Mouse (Mus musculus) cerebellum, postnatal 4 days (tissue): Measurements from ENCODE around the gene Mpp4.

Source experiments
- DNase-seq, 2 experiments: peaks; one replicate each; pipeline ENCODE4 v3.0.0; 2022; ENCODE audit warnings: low spot score in 2 of 2, mixed read lengths in 1 of 2

Gene Mpp4

DNA sequence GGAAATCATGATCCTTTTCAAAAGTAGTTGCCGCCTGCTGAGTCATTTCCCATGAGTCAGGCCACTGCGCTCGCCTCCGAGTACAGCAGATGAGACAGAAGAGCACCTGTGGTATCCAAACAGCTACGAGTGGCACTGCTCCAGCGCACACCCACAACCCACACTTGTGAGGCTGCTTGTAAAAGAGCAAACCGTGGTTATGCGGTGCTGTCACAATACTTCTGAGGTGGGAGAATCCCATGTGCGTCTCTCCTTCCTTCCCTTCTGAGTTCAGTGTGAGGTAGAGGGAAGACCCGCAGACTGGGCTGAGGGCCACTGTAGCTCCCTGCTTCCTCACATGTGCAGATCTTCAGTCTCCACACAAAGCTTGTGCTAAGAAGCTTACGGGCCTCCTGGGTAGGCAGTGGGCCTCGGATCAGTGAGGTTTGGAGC is at the start of gene Mpp4:
Gene Mpp4, minus strand, starts transcription at position 360 of the 432 bp plus-strand sequence.
- DNase-seq, result no peak

DNA sequence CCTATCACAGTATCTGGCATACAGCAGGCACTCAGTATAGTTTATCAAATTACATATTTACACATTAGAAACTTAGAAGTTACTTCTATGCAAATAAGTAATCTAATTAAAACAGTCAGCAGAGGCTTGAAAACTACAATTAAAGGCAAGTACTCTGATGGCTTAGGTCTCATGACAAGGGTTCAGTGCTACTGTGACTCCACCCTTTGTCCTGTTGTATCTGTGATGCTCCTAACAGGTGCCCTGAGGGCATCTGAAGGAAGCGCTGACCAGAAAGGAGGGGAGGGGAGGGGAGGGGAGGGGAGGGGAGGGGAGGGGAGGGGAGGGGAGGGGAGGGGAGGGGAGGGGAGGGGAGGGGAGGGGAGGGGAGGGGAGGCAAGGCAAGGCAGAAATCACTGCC is 49.8 kb upstream of the Mpp4 start:
- no peak for DNase-seq

DNA sequence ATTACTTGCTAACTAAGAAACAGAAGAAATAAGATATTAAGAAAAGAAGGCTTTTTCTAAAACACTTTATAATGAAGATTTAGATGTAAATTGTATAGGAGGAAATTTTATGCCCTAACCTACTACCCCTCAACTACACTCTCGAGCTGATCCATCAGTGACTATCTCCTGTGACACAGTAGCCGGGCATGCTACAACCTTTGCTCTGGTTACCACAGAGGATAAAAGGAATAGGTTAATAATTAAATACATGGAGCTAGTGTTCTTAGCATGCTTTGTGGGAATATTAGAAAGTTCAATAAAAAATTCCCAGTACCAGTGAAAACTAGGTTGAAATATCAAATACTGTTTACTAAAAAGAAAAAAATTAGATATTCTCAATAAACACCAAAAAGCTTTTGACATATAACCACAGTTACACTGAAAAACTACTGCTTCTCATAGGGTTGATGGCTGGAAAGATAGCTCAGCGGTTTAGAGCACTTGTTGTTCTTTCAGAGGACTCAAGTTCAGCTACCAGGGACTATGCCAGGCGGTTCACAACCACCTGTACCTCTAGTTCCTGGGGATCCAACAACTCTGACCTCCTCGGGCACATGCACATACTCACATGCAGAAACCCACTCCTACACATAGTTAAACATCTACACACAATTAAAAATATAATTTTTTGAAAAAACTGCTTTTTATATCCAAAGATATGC is 49.0 kb upstream of the Mpp4 start:
- DNase-seq, result no peak

DNA sequence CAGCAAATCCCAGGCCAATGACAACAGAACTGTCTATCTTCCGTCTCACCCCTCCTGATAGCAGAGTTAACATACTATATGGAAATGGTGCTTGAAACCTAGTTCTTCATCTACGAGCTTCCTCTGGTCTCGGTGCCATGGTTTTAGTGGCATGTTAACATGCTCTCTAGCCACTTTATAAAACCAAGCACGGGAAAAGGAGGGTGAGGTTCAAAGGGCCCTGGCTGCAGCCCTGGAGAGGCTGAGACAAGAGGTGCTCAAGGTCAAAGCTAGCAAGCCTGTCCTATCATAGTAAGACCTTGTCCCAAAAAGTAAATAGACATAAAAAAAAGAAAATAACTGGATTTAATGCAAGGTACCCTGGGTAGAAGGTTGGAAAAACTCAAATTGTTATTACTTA is 48.5 kb upstream of the Mpp4 start:
- DNase-seq, result no peak

DNA sequence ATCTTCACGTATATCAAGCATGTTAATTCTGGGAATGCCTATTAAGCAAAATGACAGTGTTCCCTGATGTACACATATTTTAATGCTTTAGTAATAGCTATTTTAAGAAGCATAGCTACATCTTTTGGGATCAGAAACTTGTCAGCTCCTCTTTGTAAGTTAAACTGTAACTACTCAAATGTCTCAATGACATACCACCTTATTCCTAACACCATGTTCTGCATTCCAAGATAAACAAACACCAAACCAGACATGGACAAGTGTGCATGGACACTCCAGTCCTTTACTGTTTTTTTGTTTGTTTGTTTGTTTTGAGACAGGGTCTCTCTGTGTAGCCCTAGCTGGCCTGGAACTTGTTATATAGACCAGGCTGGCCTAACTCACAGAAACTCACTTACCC is 45.1 kb upstream of the Mpp4 start:
- DNase-seq, result no peak

DNA sequence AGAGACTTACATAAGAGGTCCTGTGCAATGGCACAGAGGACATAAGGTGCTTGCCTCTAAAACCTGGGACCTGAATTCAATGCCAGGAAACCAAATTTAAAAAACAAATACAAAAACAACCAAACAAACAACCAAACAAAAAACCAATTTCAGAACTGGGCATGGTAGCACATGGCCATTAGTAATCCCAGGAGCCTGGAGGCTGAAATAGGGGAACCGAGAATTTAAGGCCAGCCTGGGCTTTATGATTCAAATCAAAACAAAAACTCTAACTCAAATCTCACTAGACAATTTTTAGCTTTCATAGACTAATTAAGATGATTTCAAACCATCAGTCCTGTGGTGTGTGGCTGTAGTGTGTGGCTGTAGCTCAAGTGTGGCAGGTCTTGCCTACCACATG is 41.3 kb upstream of the Mpp4 start:
- no peak for DNase-seq

DNA sequence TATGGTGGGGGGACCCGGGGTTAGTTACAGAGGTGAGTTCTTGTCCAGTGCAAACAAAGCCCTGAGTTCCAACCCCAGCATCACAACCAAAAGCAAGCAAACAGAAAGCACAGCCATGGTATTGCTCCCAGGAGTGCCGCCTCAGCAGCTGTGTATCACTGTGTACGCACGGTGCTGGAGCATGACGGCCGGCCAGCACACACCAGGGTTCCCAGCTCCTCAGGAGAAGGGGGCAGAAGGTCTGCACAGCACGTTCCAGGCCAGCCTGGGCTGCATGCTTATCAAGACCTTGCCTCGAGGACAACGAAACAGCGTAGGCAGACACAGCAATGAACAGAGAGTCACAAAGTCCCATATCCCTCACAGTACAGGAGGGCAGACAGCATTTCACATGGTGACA is 39.2 kb upstream of the Mpp4 start:
- DNase-seq, result no peak

DNA sequence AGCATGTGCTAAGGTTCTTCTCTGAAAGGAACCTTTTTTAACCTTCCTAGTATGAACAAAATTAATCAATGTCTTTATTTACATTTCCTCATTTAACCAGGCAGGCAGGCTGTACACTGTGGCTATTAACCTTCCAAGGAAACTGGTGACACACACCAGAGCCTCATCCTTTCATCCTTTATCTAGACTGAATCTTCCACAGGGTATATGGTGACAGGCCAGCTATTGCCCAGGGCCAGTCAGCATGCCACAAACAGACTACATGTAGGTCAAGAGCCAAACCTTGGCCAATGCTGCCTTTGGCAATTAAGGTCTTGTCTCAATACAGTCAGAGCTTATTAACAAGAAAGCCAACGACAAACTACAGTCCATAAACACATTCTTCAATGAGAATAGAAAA is 38.4 kb upstream of the Mpp4 start:
- DNase-seq, result no peak

DNA sequence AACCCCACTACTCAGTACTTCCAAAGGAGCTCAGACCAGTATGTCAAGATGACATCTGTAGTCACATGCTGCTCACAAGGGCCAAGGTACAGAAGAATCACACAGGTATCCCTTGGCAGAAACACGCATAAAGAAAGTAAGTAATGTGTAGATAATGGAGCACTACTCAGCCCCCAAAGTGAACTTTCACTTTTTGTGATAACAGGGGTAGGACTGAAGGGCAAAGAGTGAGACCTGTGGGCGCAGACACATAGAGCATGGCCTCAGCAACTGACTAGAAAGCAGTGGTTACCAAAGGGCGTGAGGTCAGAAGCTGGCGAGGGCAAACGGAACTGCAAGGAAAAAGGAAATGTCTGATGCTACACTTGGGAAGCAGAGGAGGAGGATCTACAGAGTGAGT is 37.8 kb upstream of the Mpp4 start:
- DNase-seq, result no peak

DNA sequence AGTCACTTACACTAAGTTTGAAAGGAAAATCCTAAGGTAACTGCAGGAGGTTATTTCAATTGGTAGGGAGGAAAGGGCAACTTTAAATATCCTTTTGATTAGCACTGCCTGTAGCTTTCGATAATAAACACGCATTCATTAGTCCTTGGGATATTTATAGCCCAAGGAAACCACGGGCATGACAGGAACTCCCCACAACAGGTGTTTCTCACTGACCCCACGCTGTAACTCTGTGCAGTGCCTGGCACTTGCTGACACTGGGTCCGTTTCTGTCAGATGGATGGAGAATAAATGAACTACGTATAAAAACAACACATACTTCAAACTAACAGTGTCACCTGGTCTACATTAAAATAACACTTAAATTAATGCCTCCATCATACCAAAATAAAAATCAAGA is 31.8 kb upstream of the Mpp4 start:
- no peak for DNase-seq

DNA sequence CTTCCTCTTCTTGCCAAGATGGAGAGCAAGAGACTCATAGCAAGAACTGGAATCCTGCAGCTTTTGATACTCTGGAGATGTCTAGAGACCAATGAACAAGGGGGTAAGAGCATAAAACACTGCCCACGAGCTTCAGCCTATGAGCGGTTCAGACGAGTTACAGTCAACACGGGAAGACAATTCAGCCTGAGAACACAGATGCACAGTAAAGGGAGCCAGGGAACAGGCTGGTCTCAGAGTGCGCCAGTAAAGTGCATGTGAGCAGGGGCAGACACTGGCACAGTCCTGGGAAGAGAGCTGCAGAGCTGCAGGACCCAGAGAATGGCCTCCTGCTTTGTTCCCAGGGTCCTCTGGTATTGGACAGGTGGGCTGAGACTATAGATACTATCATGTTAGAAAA is 24.6 kb upstream of the Mpp4 start:
- DNase-seq, result no peak

DNA sequence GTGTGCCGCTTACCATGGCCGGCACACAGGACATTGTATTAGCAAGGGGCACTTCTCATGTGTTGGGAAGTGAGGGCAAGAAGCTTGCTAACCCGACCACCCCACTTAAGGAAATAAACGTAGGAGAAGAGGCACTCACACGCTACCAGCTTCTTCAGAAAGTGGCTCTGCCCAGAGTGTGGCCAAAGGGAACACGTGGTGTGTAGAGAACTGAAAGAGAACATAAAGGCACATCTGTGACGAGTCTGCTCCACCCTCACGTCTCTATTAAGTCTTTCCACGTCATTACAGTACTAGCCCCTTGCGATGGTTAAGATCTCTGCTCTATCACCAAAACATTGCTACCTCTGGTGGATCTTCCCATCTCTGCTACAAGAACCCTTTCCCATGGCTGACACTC is 23.1 kb upstream of the Mpp4 start:
- DNase-seq, result no peak

DNA sequence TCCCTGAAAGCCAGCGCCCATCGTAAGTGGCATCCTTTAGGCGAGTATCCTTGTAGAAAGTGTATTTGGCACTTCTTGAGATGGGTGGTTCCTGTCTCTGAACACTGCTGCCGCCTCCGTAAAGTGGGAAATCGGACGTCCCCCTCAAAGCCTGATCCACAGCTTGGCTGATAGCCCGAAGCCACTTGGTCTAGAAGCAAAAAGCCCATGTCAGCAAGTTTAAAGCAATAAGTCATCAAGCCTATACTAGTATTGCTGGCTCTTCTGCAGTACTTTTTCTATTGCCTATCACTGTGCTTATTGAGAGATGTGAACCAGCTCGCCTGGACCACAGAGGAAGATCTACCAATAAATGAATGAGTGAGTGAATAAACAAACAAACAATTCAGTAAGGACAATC is 22.2 kb upstream of the Mpp4 start:
- DNase-seq, result no peak

DNA sequence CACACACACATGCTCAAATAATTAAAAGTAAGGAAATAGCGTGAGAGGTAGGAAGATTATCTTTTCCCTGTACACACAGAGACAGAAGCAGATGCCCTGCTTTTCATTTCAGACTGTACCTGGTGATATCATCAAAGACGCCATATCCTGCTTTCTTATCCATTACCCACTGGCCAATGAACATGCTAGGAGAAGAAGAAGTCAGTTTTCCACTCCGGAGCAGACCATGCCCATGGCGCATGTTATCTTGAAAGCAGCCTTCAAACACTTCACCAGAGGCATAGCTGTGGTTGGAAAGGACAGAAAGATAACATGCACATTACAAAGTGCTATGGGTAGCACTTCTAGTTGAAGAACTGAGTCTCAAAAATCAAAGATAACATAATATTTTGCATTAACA is 19.9 kb upstream of the Mpp4 start:
- DNase-seq, result no peak

DNA sequence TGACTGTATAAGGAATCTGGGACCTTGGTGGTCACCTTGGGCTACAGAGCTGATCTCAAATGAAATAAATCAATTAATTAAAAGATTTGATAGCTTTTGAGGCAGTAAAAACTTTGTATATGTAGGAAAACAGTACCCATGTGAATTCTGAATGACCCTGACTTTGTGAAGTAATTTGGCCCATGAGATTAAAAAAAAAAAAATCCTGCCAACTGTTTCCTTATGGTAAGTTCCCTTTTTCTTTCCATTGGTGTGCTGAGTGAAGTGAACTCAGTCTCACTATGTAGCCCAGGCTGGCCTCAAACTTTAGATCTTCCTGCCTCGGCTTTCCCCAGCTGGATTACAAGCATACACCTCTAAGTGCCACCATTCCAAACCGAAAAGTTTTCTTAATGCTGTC is 19.2 kb upstream of the Mpp4 start:
- DNase-seq, result no peak

DNA sequence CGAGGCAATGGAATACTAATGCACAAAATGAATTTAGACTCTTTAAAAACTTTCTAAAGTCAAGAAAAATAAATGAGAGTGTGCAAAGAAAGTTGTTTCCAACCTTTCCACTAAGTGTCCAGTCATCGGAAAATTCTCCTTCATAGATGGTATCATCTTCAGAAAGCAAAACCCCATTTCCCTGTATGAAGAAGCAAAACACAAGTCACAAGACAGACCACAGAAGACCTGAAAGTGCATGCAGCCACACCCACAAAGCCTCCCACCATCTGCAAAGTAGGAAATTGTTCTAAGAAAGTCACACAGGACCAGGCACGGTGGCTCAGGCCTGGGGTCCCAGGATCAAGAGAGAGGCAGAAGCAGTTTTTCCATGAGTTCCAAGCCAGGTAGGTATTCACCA is 16.8 kb upstream of the Mpp4 start:
- no peak for DNase-seq

DNA sequence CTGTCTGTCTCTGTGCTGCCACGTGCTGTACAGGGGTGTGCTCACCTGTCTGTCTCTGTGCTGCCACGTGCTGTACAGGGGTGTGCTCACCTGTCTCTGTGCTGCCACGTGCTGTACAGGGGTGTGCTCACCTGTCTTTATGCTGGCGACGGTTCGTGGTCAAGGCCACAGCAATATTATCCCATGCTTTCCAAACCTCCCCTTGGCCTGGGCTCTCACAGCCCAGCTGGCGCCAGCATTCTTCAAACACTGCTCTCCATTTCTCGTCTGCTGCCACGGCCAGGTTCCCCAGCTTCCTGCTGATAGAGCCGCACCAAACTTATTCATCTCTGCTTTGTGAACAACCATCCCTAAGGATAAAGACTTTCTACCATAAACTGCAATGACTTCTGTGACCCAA is 15.2 kb upstream of the Mpp4 start:
- no peak for DNase-seq

DNA sequence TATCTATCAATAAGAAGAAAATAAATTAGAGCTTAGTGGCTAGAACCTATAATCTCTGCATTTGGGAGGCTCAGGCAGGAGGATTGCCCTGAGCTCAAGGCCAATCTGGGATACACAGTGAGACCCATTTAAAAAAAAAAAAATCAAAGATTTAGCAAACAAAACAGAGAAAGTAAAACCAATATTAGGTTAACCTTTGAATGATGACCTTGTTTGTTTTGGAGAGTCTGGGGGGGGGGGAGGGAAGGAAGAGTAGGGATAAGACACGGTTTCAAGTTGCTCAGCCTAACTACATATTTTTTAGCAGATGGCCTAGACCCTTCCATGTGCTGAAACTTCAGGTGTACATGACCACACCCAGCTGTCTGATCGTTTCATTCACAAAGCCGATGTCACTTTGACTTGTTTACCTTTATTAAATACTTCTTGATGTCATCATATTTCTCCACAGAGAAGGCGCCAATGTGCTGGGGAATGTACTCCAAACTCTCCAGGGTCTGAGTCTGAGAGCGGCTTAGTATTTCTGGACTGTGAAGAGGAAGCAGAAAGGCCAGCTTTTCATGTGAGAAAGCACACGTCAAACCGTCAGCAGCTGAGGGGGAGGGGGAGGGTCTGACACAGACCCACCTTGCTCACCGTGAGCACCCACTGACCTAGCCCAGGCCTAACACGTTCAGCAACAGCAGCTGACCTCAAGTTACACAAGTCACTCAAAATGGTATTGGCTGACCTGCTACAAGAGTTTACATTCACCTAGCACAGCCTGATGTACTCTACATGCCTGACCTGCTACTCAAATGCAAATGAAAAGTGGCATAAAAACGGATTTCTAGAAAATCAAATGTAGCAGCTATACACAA is 11.6 kb upstream of the Mpp4 start:
- DNase-seq, result no peak

DNA sequence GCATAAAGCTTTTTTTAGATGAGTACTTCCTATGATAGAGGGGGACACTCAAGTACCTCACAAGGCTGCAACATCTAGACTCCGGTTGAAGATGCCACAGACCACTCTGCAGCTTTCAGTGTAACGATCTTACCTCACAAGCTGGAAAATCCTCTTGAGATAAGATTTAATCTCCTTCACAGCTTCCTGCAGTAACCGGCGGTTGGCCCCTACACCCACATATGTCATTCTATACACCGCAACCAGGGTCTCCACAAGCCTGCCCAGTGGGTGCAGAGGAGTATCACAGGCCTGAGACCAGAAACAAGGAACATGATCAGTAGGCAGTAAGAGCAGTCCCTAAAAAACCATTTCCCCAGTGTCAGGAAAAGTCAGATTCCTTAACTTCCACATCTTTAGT is 9.8 kb upstream of the Mpp4 start:
- no peak for DNase-seq

DNA sequence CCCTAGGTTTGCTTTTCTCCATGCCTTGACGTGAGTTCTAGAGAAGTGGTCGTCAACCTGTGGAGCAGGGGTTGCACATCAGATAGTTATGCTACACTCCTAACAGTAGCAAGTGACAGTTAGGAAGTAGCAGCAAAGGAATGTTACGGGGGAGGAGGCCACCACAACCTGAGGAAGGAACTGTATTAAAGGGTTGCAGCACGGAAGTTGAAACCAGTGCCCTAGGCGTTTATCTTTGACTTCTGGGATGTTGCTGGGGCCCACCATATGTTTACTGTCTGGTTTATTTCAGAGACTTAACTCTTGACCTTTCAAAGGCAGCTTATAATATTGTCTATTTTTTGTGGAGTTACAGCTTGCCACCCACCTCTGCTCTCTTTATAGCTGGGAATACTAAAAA is 8.7 kb upstream of the Mpp4 start:
- DNase-seq, result no peak

DNA sequence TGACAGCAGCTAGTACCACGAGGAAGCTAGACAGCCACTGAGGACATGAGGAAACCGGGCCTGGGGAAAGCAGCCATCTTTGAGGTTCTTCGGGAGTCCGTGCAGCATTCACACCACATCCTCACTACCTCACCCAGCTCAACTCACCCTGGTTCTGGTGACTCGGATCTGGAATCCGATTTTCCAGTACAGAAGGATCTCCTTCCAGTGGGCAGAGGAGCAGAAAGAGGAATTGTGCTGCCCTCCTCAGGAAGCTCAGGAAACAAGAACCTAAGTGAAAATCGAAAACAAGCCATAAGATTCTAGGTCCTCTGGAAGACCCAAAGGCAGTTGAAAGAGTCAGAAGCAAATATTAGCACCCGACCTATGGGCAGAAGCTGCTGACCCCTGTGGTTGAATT is 7.1 kb upstream of the Mpp4 start:
- DNase-seq, result no peak

DNA sequence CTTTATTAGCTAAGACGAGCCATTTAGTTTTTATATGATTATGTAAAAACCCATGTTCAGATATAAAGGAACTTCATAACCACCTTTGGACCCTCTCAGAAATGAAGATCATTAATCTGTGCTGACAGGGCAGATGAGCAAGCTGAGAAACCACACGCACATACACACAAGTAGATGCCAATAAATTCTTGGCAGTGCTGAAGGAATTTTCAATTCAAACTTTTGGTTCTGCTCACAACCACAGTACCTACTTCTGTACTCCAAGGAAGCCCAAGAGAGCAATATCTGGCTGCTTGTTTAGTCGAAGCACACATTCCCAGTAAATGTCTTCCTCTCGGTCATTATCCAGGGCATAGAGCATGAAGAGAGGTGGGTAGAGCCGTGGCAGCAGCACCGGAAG is 6.4 kb upstream of the Mpp4 start:
- DNase-seq, result no peak

DNA sequence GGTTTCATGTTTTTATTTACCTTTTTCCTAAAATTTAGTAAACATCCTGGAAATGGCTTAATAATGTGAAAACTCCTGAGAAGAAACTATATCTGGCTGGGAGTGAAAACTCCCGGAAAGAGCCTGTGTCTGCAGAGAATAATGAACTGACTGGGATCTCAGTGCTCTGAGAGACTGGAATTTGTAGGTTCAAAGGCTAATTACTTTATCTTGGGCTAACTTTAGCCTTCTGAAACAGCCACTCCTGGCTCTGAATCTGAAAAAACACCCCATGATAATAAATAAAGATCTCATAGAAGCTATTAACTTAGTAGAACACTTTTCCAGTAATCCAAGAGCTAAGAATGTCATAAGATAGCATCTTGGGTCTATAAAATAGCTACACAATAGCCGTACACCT is 5.4 kb upstream of the Mpp4 start:
- DNase-seq, result no peak
